9 mouse cellular contexts compared by ENCODE assay signal in the genomic region with DNA sequence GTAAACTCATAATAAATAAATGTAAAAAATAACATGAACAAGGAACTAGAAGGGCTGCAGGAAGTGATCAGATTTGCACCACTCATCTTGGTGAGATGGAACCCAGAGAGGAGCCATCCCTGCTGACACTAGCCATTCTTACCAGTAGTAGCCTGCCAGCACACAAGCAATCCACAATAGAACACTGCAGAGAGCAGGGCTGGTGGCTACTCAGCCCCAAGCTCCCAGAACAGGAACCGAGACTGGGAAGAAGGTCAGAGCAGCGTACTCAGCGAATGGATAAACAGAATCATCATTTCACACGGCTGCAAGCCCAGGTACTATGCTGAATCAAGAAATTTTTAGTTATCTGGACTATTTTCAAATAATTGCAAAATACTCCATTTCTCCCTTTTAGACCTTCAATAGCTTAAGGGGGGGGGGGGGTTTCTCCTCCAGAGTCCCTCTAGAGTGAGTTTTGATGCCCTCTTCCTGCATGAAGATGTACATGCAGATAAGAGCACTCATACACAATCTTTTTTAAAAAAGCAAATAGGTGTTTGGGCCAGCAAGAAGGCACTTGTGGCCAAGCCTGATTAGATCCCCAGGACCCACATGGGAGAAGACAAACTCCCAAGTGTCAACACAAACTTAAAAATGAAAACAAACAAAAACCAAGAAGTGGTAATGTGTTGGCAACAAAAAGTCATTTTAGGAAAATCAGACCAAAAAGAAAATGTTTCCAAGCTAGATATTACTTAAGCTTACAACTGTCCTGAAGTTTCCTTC. TPM values are rescaled to one million over a fixed set of nuclear protein-coding genes. Genes with fewer than 3 reads are reported as not detected.
DNase-seq lines count a peak whose midpoint lies in the region; ATAC-seq lines count a peak whose summit lies in the region.
"Had no signal": no experiment of that assay in that cellular context is flagged by ENCODE, and none has a peak within 500 bp of the region (broad histone marks: within the 10 kb centered on the region; RNA-seq: fewer than 3 reads in every experiment).

No protein-coding gene starts in this region.

- H3K27ac ChIP-seq in limb, embryonic 13.5 days: no peak overlapping the region

- no peak for ATAC-seq in limb, embryonic 13.5 days (ENCODE audit: low FRiP score, low read depth)

- WGBS in limb, embryonic 13.5 days: 61% methylated on average over 4 of the region's 4 CpGs

- H3K36me3 ChIP-seq in limb, embryonic 13.5 days: peaks cover 35% of the 10 kb centered on the region

- intact Hi-C loops in heart, postnatal 25 days (cut with DNase I): no loop called here

- peaks cover 51% of the 10 kb centered on the region for H3K4me1 ChIP-seq in limb, embryonic 13.5 days

- H3K9ac ChIP-seq in limb, embryonic 13.5 days: no peak overlapping the region

- peak overlapping the region; percentile 12 for H3K4me2 ChIP-seq in limb, embryonic 13.5 days (replicated peaks)

- H3K9me3 ChIP-seq in limb, embryonic 13.5 days: no peaks in the 10 kb centered on the region

- no peak overlapping the region for H3K4me3 ChIP-seq in limb, embryonic 13.5 days

- peak; percentile 36 for DNase-seq in heart, adult 8-10 months (ENCODE audit: low spot score)
- no peak for DNase-seq in heart, postnatal 25 days (ENCODE audit: low spot score)
- DNase-seq in spleen, postnatal 36 days (ENCODE audit: low spot score in 2 of 2): peak; percentile 49 to 58
- DNase-seq in spleen, postnatal 4 days (ENCODE audit: low spot score in 2 of 2): no peak
- no peak for DNase-seq in right cerebral cortex, postnatal 4 days
- no peak for DNase-seq in cerebellum, adult 9-11 months
- DNase-seq in thymus, adult 18-20 months: no peak
- DNase-seq: thymus, postnatal 14 days had no signal

- H3K27me3 ChIP-seq in limb, embryonic 13.5 days: no peaks in the 10 kb centered on the region

RNA-seq across cellular contexts. Expression of gene Mgme1, which starts 4.4 kb away (rescaled TPM):
- total RNA-seq in heart, adult 8-10 months (2022): 10 to 100 TPM; 14.5 to 18.5 (median 17.3) TPM
- total RNA-seq in heart, postnatal 25 days (2021): 10 to 100 TPM; 12.3 to 12.4 TPM
- polyA plus RNA-seq in limb, embryonic 13.5 days (2015; fragmentation: Nextera tagmentation; extraction: Ambion mirVana): 19.7 and 22.6 TPM in 2 replicates

RNA-seq across cellular contexts. Expression of gene Snx5, which starts 4.6 kb away (rescaled TPM):
- total RNA-seq in heart, adult 8-10 months (2022): 10 to 100 TPM; 56.1 to 62.3 (median 59.5) TPM
- total RNA-seq in heart, postnatal 25 days (2021): 10 to 100 TPM; 47.7 to 48.8 TPM
- polyA plus RNA-seq in limb, embryonic 13.5 days (2015; fragmentation: Nextera tagmentation; extraction: Ambion mirVana): 130 and 133 TPM in 2 replicates

Comparison
In these comparisons a context has a peak if more than half of its experiments do, and no peak if none do; other contexts are left out.
1. DNase-seq: peak in heart, adult 8-10 months (single experiment) and spleen, postnatal 36 days (2 of 2); none in heart, postnatal 25 days (single experiment), spleen, postnatal 4 days (0 of 2), right cerebral cortex, postnatal 4 days (single experiment), cerebellum, adult 9-11 months (single experiment) and thymus, adult 18-20 months (0 of 2).